Mouse (Mus musculus): ENCODE measurements around the gene Ubac1. TPM values are rescaled to one million over a fixed set of nuclear protein-coding genes. Genes with fewer than 3 reads are reported as not detected.
A peak's percentile ranks its signal among the peaks of the same experiment; 100 is the strongest.

The Ubac1 gene
- polyA plus RNA-seq, 2 experiments: 320 to 504 TPM

DNA sequence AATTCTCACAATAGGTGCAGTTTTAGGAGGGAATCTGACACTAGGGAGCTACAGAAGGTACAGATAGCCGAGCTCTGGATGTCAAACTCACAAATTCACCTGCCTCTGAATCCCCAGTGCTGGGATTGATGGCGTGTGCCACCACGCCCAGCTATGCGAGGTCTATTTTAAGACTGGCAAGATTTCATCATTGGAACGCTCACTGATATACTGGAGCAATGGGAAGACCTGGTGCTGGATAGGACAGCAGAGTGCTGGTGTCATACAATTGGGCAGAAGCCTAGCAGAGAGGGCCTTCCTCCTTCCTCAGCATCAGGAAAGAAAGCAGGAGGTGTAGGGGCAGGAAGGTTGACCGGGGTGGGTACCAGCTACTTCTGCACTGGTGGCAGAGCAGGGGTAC lies 33.7 kb downstream of the Ubac1 start:
- no peak overlapping the region for H3K4me3 ChIP-seq (ENCODE audit: insufficient read depth in 1 of 2, low read depth in 2 of 2, low read length in 2 of 2)
- no peak for ATAC-seq (ENCODE audit: insufficient read depth)
- H3K4me1 ChIP-seq (replicated peaks; ENCODE audit: control insufficient read depth in 2 of 2, insufficient read depth in 2 of 2, low read length in 1 of 2): peaks cover 2 to 11% of the 10 kb centered on the region in 2 experiments; a peak in 2 of 4 replicates
- no peak overlapping the region for H3K27ac ChIP-seq
- TF ChIP-seq CTCF (IDR thresholded peaks at IDR 0.05; ENCODE audit: low read depth) (no peak), EP300 (IDR thresholded peaks at IDR 0.05; ENCODE audit: low read depth) (no peak)
- H3K27me3 ChIP-seq (ENCODE audit: control insufficient read depth, insufficient read depth, low read length): no peaks in the 10 kb centered on the region
- DNase-seq (ENCODE audit: low read depth in 3 of 3, low spot score in 3 of 3): no peak
- 67% methylated on average over 6 of the region's 6 CpGs for WGBS (ENCODE audit: insufficient replicate concordance)
- no peak overlapping the region for H3K9ac ChIP-seq (replicated peaks)
- no peaks in the 10 kb centered on the region for H3K36me3 ChIP-seq (replicated peaks; ENCODE audit: control insufficient read depth, insufficient read depth, low read depth)
- H3K9me3 ChIP-seq (ENCODE audit: control insufficient read depth, low read length): no peaks in the 10 kb centered on the region
- no peak overlapping the region for H3K4me2 ChIP-seq (ENCODE audit: low read depth)

DNA sequence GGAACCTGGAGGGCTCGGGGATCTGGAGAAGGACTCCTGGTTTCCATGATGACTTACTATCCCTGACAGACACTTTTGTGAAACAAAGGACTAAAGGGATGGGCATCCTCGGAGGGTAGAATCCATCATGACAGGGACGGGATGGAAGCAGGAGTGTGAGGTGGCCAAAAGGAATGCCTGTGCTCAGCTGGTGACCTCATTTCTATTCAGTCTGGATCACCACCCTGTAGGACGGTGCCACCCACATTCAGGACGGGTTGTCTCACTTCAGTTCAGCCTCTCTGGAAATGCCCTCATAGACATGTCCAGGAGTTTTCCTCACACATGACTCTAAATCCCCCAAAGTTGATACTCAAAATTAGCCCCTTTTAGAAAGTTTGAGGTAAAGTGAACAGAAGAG lies 34.9 kb downstream of the Ubac1 start:
- TF ChIP-seq EP300 (IDR thresholded peaks at IDR 0.05; ENCODE audit: low read depth) (no peak), CTCF (IDR thresholded peaks at IDR 0.05; ENCODE audit: low read depth) (no peak)
- peaks cover 3 to 10% of the 10 kb centered on the region in 2 experiments; a peak in 3 of 4 replicates for H3K4me1 ChIP-seq (replicated peaks; ENCODE audit: control insufficient read depth in 2 of 2, insufficient read depth in 2 of 2, low read length in 1 of 2)
- no peaks in the 10 kb centered on the region for H3K9me3 ChIP-seq (ENCODE audit: control insufficient read depth, low read length)
- whole genome bisulfite sequencing (ENCODE audit: insufficient replicate concordance): 60% methylated on average over 5 of the region's 5 CpGs
- H3K4me2 ChIP-seq (ENCODE audit: low read depth): no peak overlapping the region
- no peak for DNase-seq (ENCODE audit: low read depth in 3 of 3, low spot score in 3 of 3)
- no peak overlapping the region for H3K27ac ChIP-seq
- ATAC-seq (ENCODE audit: insufficient read depth): no peak
- no peaks in the 10 kb centered on the region for H3K27me3 ChIP-seq (ENCODE audit: control insufficient read depth, insufficient read depth, low read length)
- no peak overlapping the region for H3K4me3 ChIP-seq (ENCODE audit: insufficient read depth in 1 of 2, low read depth in 2 of 2, low read length in 2 of 2)
- H3K36me3 ChIP-seq (replicated peaks; ENCODE audit: control insufficient read depth, insufficient read depth, low read depth): no peaks in the 10 kb centered on the region
- no peak overlapping the region for H3K9ac ChIP-seq (replicated peaks)

DNA sequence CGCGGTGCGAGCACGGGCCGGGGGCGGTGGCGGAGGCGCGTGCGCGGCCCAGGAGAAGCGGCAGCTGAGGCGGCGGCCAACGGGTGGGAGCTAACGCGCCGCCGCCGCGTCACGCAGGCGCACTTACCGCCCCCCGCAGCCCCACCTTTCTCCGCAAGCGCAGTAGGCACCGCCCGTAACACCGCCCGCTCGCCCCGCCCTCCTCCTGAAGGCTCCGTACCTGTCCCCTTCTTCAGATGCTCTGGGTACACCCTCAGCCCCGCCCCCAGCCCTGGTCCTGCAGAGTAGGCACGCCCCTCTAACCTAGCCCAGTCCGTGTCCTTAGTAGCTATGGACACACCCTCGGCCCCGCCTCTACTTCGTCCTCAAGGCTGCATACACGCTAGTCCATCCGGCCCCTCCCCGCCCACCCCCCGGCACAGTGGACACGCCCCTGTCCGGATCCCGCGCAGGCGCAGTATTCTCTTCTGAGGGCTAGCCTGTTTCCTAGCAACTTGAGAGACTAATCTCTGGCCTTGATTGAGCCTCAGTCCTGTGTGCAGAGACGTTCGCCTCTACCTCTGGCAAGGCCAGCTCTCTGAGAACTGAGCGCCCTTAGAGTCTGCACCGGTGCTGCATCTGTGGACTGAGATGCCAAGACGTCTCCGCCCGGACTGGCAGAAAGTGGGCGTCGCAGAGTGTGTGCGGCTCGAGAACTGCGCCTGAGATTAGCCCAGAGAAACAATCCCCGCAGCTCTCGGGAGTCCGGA lies 38.2 kb downstream of the Ubac1 start, which contains the start of gene Camsap1:
TSS of gene Camsap1 (minus strand) at position 124 of the 749 bp plus-strand sequence.
- Histone ChIP-seq H3K9me3 (ENCODE audit: control insufficient read depth, low read length) (no peaks in the 10 kb centered on the region), H3K4me3 (ENCODE audit: insufficient read depth in 1 of 2, low read depth in 2 of 2, low read length in 2 of 2) (peak within 1 kb of the TSS; percentile 84 to 92), H3K4me1 (replicated peaks; ENCODE audit: control insufficient read depth in 2 of 2, insufficient read depth in 2 of 2, low read length in 1 of 2) (peaks cover 14 to 17% of the 10 kb centered on the region in 2 experiments), H3K4me2 (ENCODE audit: low read depth) (peak within 1 kb of the TSS; percentile 78), H3K9ac (replicated peaks) (peak within 1 kb of the TSS; percentile 89), H3K27ac (peak within 1 kb of the TSS; percentile 58), H3K27me3 (ENCODE audit: control insufficient read depth, insufficient read depth, low read length) (no peaks in the 10 kb centered on the region), H3K36me3 (replicated peaks; ENCODE audit: control insufficient read depth, insufficient read depth, low read depth) (peaks cover 2% of the 10 kb centered on the region; the same call in 1 of the 2 replicates)
- ATAC-seq (ENCODE audit: insufficient read depth) (peak; percentile 99), DNase-seq (ENCODE audit: low read depth in 3 of 3, low spot score in 3 of 3) (peak; percentile 100)
- under 1% methylated on average over 62 of the region's 64 CpGs for WGBS (ENCODE audit: insufficient replicate concordance)
- TF ChIP-seq CTCF (IDR thresholded peaks at IDR 0.05; ENCODE audit: low read depth): no peak
- no peak for TF ChIP-seq EP300 (IDR thresholded peaks at IDR 0.05; ENCODE audit: low read depth)

DNA sequence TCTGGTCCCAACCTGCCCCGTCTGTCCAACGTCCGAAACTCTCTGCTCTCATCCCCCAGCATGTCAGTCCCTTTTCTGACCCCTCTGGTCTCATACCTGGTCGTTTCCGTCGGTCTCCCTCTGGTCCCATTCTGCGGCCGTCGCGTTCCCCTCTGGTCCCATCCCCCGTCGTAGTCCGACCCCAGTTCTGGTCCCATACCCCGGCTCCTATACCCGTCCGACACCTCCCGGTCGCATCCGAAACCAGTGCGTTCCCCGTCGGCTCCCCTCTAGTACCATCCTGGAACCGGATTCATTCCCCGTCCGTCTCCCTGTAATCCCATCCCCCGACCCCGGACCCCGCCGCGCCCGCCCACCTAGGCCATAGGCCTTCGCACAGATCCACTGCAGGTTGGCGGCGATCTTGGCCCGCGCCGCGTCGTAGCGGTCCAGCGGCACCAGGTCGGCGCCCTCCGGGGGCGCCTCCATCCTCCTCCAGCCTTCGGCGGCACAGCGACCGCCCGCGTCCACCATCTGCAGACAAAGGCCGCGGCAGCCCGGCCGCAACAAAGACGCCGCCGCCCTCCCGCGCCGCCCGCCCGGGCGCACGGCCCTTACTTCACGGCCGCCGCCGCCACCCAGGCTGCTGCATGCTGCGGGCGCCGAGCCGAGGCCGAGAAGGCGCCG lies 39.0 kb downstream of the Ubac1 start:
- Histone ChIP-seq H3K27me3 (ENCODE audit: control insufficient read depth, insufficient read depth, low read length) (no peaks in the 10 kb centered on the region), H3K4me1 (replicated peaks; ENCODE audit: control insufficient read depth in 2 of 2, insufficient read depth in 2 of 2, low read length in 1 of 2) (peaks cover 14 to 17% of the 10 kb centered on the region in 2 experiments), H3K9ac (replicated peaks) (peak overlapping the region; percentile 89), H3K4me3 (ENCODE audit: insufficient read depth in 1 of 2, low read depth in 2 of 2, low read length in 2 of 2) (peak overlapping the region; percentile 84 to 92), H3K4me2 (ENCODE audit: low read depth) (peak overlapping the region; percentile 78), H3K36me3 (replicated peaks; ENCODE audit: control insufficient read depth, insufficient read depth, low read depth) (peaks cover 2% of the 10 kb centered on the region; the same call in 1 of the 2 replicates), H3K27ac (peak overlapping the region; percentile 58), H3K9me3 (ENCODE audit: control insufficient read depth, low read length) (no peaks in the 10 kb centered on the region)
- no peak for TF ChIP-seq EP300 (IDR thresholded peaks at IDR 0.05; ENCODE audit: low read depth)
- no peak for TF ChIP-seq CTCF (IDR thresholded peaks at IDR 0.05; ENCODE audit: low read depth)
- no peak for DNase-seq (ENCODE audit: low read depth in 3 of 3, low spot score in 3 of 3)
- WGBS (ENCODE audit: insufficient replicate concordance): 1% methylated on average over 74 of the region's 76 CpGs
- ATAC-seq (ENCODE audit: insufficient read depth): no peak

DNA sequence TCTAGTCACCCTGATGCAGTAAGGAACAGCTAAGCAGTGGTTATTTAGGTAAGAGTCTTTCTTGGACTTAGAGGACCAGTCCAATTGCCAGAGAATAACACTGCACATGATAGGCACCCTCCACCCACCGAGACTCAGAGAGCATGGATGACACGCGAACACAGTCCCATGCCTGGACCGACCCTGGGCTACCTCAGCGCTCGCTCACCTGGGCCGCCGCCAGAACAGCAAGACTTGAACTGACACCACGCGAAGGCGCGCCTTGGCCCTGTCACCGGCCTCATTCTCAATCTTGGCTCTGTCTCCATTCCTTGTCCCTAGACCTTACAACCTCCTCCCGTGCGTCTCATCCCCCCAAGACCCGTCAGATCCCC lies 39.5 kb downstream of the Ubac1 start:
- no peak for TF ChIP-seq EP300 (IDR thresholded peaks at IDR 0.05; ENCODE audit: low read depth)
- TF ChIP-seq CTCF (IDR thresholded peaks at IDR 0.05; ENCODE audit: low read depth): no peak
- H3K36me3 ChIP-seq (replicated peaks; ENCODE audit: control insufficient read depth, insufficient read depth, low read depth): peaks cover 2% of the 10 kb centered on the region; the same call in 1 of the 2 replicates
- no peak overlapping the region for H3K27ac ChIP-seq
- H3K4me2 ChIP-seq (ENCODE audit: low read depth): peak overlapping the region; percentile 78
- H3K9ac ChIP-seq (replicated peaks): peak overlapping the region; percentile 89
- H3K4me1 ChIP-seq (replicated peaks; ENCODE audit: control insufficient read depth in 2 of 2, insufficient read depth in 2 of 2, low read length in 1 of 2): peaks cover 14 to 17% of the 10 kb centered on the region in 2 experiments
- H3K9me3 ChIP-seq (ENCODE audit: control insufficient read depth, low read length): no peaks in the 10 kb centered on the region
- WGBS (ENCODE audit: insufficient replicate concordance): 3% methylated on average over 16 of the region's 16 CpGs
- DNase-seq (ENCODE audit: low read depth in 3 of 3, low spot score in 3 of 3) (peak in 1 of 3 experiments; percentile 22), ATAC-seq (ENCODE audit: insufficient read depth) (no peak)
- H3K4me3 ChIP-seq (ENCODE audit: insufficient read depth in 1 of 2, low read depth in 2 of 2, low read length in 2 of 2): peak overlapping the region; percentile 84 to 92
- no peaks in the 10 kb centered on the region for H3K27me3 ChIP-seq (ENCODE audit: control insufficient read depth, insufficient read depth, low read length)
